Mouse (Mus musculus) intestine, postnatal 0 days (tissue): Measurements from ENCODE around the gene Slc39a12. TPM values are rescaled to one million over a fixed set of nuclear protein-coding genes. Genes with fewer than 3 reads are reported as not detected.

ENCODE experiments used
- ATAC-seq: fragments of 200-750 bp; cut with Nextera tagmentation; 2 replicates; pipeline ENCODE4 v1.8.0; 2017; ENCODE audit warnings: mild to moderate bottlenecking, moderate TSS enrichment, moderate library complexity
- H3K27ac ChIP-seq: fragments of 300-500 bp; sonication (generic); 2 replicates; pipeline ENCODE4 v1.5.1; 2014; ENCODE audit warnings: mild to moderate bottlenecking, low read depth, low read length, moderate library complexity
- H3K27me3 ChIP-seq: fragments of 300-500 bp; sonication (generic); replicated peaks from 2 replicates; pipeline ENCODE4 v1.6.1; 2014; ENCODE audit warnings: low read length, mixed read lengths; ENCODE audit not compliant: control insufficient read depth, insufficient read depth
- H3K36me3 ChIP-seq: fragments of 300-500 bp; sonication (generic); 2 replicates; pipeline ENCODE4 v1.6.1; 2014; ENCODE audit warnings: mild to moderate bottlenecking, moderate library complexity; ENCODE audit not compliant: control insufficient read depth, insufficient read depth
- H3K4me1 ChIP-seq: fragments of 300-500 bp; sonication (generic); replicated peaks from 2 replicates; pipeline ENCODE4 v1.6.1; 2014; ENCODE audit warnings: antibody characterized with exemption, low read length, mixed read lengths; ENCODE audit not compliant: control insufficient read depth, insufficient read depth
- H3K4me2 ChIP-seq: fragments of 300-500 bp; sonication (generic); replicated peaks from 2 replicates; pipeline ENCODE4 v1.6.1; 2014; ENCODE audit warnings: low read depth, mild to moderate bottlenecking, moderate library complexity
- H3K4me3 ChIP-seq: fragments of 300-500 bp; sonication (generic); 2 replicates; pipeline ENCODE4 v1.5.1; 2014; ENCODE audit warnings: low read depth, low read length
- H3K9ac ChIP-seq: fragments of 300-500 bp; sonication (generic); 2 replicates; pipeline ENCODE4 v1.6.1; 2014; ENCODE audit warnings: mild to moderate bottlenecking, low read depth, low read length
- H3K9me3 ChIP-seq: fragments of 300-500 bp; sonication (generic); 2 replicates; pipeline ENCODE4 v1.6.1; 2016; ENCODE audit warnings: mixed run types; ENCODE audit not compliant: control insufficient read depth
- CTCF ChIP-seq: sonication (generic); IDR thresholded peaks from 2 replicates; pipeline ENCODE4 v1.5.1; 2016; ENCODE audit warnings: low read depth, mild to moderate bottlenecking, control low read depth, antibody characterized with exemption, moderate library complexity
- WGBS: fragments of 180-500 bp; shearing (Covaris S2); extraction: QIAGEN DNeasy Blood & Tissue Kit; methylation state at CpG from one replicate; pipeline ENCODE4 v1.1.7; 2014; 5-methylcytosine and 5-hydroxymethylcytosine counted together
- polyA plus RNA-seq: library from polyadenylated mRNA; unstranded; fragments of >200 nt; fragmentation: Nextera tagmentation; extraction: Ambion mirVana; gene quantifications from 2 replicates; pipeline ENCODE4 v1.2.1, GENCODE M21; 2015

The Slc39a12 gene
- polyA plus RNA-seq, 1 experiment from 2014 or later: not detected

DNA sequence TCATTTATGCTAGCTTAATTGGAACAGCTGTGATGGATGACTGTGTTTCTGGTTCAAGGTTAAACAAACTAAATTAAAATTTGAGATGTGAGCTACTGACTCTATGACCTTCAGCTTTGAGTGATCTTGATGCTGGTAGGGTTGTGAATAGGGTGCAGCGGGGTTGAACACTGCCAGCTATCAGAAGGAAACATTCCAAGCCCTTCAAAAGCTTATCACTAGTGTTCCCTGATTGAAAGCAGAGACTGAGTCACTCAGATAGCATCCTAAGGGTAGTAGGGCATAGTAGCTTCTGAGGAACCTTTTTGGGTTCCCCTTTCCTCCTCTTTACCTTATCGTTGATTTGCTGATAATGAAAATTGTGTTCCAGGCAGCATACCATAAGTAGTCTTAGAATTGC, 108.0 kb downstream of the Slc39a12 start:
- ATAC-seq: no peak
- Histone ChIP-seq H3K4me1 (no peaks in the 10 kb centered on the region), H3K9me3 (no peaks in the 10 kb centered on the region), H3K9ac (no peak overlapping the region), H3K27ac (no peak overlapping the region), H3K4me2 (no peak overlapping the region), H3K27me3 (no peaks in the 10 kb centered on the region), H3K36me3 (no peaks in the 10 kb centered on the region), H3K4me3 (no peak overlapping the region)
- WGBS: 58% methylated on average over 2 of the region's 2 CpGs
- TF ChIP-seq CTCF: no peak

DNA sequence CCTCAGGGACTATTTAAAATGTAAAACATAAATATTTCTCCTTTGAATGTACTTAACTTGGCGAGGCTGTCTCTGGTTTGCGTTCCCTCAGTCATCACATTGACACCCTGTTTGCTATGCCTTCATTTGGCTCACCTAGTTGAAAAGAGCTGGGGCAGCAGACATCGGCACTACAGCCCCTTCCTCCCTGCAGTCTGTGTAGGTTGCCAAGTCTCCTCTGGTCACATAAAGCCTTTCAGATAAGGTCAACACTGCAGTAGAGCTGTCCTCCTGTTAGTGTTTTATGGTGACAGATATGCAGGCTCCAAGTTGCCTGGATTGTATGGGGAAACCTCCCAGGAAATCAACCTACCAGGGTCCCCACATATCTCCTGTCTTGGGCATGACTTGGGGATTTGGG, 114.4 kb downstream of the Slc39a12 start:
- H3K4me2 ChIP-seq: no peak overlapping the region
- ATAC-seq: no peak
- no peak for TF ChIP-seq CTCF
- no peak overlapping the region for H3K9ac ChIP-seq
- no peak overlapping the region for H3K27ac ChIP-seq
- no peaks in the 10 kb centered on the region for H3K36me3 ChIP-seq
- no peak overlapping the region for H3K4me3 ChIP-seq
- 17% methylated on average over 3 of the region's 3 CpGs for WGBS
- no peaks in the 10 kb centered on the region for H3K9me3 ChIP-seq
- no peaks in the 10 kb centered on the region for H3K4me1 ChIP-seq
- no peaks in the 10 kb centered on the region for H3K27me3 ChIP-seq

DNA sequence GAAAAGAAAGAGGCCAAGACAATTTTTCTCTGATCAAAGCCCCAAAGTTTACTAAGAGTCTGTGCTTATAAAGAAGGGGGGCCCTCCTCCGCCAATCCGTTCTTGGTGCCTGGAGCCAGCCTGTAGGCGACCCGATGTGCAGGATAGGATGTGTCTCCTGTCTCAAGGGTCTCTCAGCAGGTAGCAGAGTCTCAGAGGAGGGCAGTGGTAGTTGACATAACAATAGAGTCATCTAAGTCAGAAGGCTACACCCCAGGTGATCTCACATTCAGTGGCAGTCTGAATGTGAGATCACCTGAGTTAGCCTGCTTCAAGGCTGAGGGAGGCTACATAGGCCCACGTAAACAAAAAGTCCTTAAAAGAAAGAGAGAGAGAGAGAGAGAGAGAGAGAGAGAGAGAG, 130.1 kb downstream of the Slc39a12 start:
- Histone ChIP-seq H3K4me2 (no peak overlapping the region), H3K9me3 (no peaks in the 10 kb centered on the region), H3K36me3 (no peaks in the 10 kb centered on the region), H3K27me3 (no peaks in the 10 kb centered on the region), H3K4me1 (no peaks in the 10 kb centered on the region), H3K27ac (no peak overlapping the region), H3K9ac (no peak overlapping the region), H3K4me3 (no peak overlapping the region)
- TF ChIP-seq CTCF: no peak
- no peak for ATAC-seq
- WGBS: 66% methylated on average over 5 of the region's 5 CpGs

DNA sequence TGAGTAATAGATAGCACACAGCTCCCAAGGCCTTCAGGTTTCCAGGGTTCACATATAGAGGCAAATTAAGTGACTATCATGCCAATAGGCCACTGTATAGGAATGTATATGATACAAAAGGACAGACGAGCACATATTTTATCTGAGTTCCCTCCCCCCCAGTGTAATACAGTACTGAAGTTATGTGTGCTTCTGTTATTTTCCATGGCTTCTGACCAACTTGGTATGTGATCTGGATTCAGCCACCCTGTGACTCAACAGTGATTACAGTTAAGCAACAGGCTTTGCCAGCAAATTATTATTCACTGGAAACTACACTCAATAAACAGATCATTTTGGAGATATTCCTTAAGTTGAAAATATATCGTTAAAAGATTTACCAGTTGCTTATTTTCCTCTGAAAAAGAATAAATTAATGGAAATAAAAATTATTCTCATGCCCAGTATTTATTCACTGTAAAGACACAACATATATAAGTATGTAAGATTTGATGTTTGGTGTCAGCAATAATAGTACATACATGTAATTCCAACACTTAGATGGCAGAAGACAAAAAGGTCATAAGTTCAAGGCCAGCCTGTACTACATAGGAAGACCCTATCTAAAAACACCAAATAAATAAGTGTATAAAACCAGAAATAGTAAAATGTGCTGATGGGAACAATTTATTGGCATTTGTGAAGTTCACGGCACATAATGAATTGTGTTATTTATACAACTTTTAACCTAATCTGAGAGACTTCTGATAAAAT, 146.4 kb downstream of the Slc39a12 start:
- Histone ChIP-seq H3K4me1 (no peaks in the 10 kb centered on the region), H3K27ac (no peak overlapping the region), H3K4me3 (no peak overlapping the region), H3K36me3 (no peaks in the 10 kb centered on the region), H3K9ac (no peak overlapping the region), H3K27me3 (no peaks in the 10 kb centered on the region), H3K4me2 (no peak overlapping the region), H3K9me3 (no peaks in the 10 kb centered on the region)
- WGBS: 81% methylated on average over 3 of the region's 3 CpGs
- no peak for TF ChIP-seq CTCF
- ATAC-seq: no peak

DNA sequence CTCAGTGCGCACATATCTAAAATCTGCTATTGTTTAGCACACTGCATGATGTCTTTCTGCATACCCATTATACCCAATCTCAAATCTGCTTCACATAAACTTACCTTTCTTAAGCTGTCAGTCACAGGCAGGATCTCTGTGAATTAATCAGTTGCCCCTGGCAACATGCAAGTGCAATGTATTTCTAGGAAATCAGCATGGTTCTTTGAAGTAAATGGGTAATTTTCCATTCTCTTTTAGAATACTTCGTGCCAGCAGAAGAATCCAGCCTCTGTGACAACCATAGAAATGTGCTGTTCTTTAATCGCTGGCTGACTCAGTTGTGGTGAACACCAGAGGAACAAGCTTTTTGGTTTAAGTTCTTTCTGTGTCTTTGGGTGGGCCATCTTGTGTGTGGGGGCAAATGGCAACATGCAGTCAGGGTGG, 147.1 kb downstream of the Slc39a12 start:
- ATAC-seq: no peak
- no peak overlapping the region for H3K27ac ChIP-seq
- no peak for TF ChIP-seq CTCF
- H3K4me2 ChIP-seq: no peak overlapping the region
- no peaks in the 10 kb centered on the region for H3K4me1 ChIP-seq
- H3K27me3 ChIP-seq: no peaks in the 10 kb centered on the region
- WGBS: 85% methylated on average over 3 of the region's 3 CpGs
- no peaks in the 10 kb centered on the region for H3K9me3 ChIP-seq
- no peak overlapping the region for H3K9ac ChIP-seq
- no peak overlapping the region for H3K4me3 ChIP-seq
- H3K36me3 ChIP-seq: no peaks in the 10 kb centered on the region

DNA sequence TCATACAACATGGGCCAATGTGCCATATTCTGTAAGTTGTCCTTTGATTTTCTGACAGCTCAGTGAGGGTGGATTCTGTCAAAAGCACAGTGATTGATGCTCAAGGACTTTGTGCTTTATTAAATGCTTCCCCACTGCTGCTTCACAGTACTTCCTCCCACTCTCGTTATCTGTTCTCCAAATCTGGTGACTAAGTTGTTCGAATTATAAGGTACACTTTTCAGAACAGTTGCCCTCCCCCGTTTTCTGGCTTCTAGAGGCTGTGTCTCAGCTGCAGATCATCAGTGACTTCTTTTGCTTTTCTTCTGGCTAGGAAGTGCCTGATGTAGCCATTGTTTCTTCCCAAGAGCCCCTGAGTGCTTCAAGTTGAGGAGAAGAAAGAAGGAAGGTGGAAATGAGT, 149.7 kb downstream of the Slc39a12 start:
- no peak for ATAC-seq
- H3K4me2 ChIP-seq: no peak overlapping the region
- no peaks in the 10 kb centered on the region for H3K9me3 ChIP-seq
- 60% methylated on average over 3 of the region's 3 CpGs for WGBS
- no peaks in the 10 kb centered on the region for H3K36me3 ChIP-seq
- H3K4me3 ChIP-seq: no peak overlapping the region
- no peak overlapping the region for H3K9ac ChIP-seq
- no peak for TF ChIP-seq CTCF
- H3K27me3 ChIP-seq: no peaks in the 10 kb centered on the region
- H3K4me1 ChIP-seq: no peaks in the 10 kb centered on the region
- H3K27ac ChIP-seq: no peak overlapping the region
